Mouse (Mus musculus) bone marrow, adult 2 months (tissue): Measurements from ENCODE around the gene Bcl7c. TPM values are rescaled to one million over a fixed set of nuclear protein-coding genes. Genes with fewer than 3 reads are reported as not detected.
"Not testable (repeated sequence)": the region's sequence is repeated elsewhere in the genome, so short reads cannot be mapped to it uniquely, and the experiment has no call there.

ENCODE experiments used
- H3K27ac ChIP-seq: fragments of 200-500 bp; 2 replicates; pipeline ENCODE4 v1.5.1; 2012; ENCODE audit warnings: low read depth, mild to moderate bottlenecking, control low read depth, inconsistent platforms, low read length; ENCODE audit not compliant: control insufficient read depth, poor library complexity, insufficient read depth
- H3K4me1 ChIP-seq: fragments of 200-500 bp; 2 replicates; pipeline ENCODE4 v1.6.1; 2011; ENCODE audit warnings: low read length; ENCODE audit not compliant: control insufficient read depth, insufficient read depth
- H3K4me3 ChIP-seq: fragments of 200-500 bp; replicated peaks from 2 replicates; pipeline ENCODE3; 2011; ENCODE audit warnings: mild to moderate bottlenecking, low read depth, low read length, control low read depth; ENCODE audit not compliant: control insufficient read depth
- CTCF ChIP-seq: fragments of 200-500 bp; IDR thresholded peaks from 2 replicates; pipeline ENCODE4 v1.5.1; 2011; ENCODE audit warnings: low read length, control low read depth; ENCODE audit not compliant: control insufficient read depth, insufficient read depth
- POLR2A ChIP-seq: fragments of 200-500 bp; IDR thresholded peaks from 2 replicates; pipeline ENCODE4 v1.6.1; 2011; ENCODE audit warnings: low read depth, mild to moderate bottlenecking, control low read depth, low read length, borderline replicate concordance; ENCODE audit not compliant: control insufficient read depth
- WGBS: fragments of 180-500 bp; shearing (Covaris S2); methylation state at CpG from one replicate; pipeline ENCODE4 v1.1.7; 2018; 5-methylcytosine and 5-hydroxymethylcytosine counted together
- polyA plus RNA-seq: library from polyadenylated mRNA; stranded (reverse); fragments of >200 nt; gene quantifications from 2 replicates; pipeline ENCODE4 v1.2.4, GENCODE M21; 2011; ENCODE audit warnings: low replicate concordance; ENCODE audit not compliant: missing spikeins, insufficient read depth, insufficient read length

Gene Bcl7c
- polyA plus RNA-seq, 1 experiment: 65.5 TPM

- TF ChIP-seq POLR2A (no peak), CTCF (no peak)
- 73% methylated on average over 10 of the region's 10 CpGs for WGBS
- Histone ChIP-seq H3K4me3 (no peak overlapping the region), H3K4me1 (peaks cover 1% of the 10 kb centered on the region; the same call in 1 of the 2 replicates), H3K27ac (no peak overlapping the region)
Observed at GRCm38 (mm10) chr7:127654318-127654717, 54.4 kb downstream of the Bcl7c start.

- WGBS: 34% methylated on average over 18 of the region's 18 CpGs
- TF ChIP-seq POLR2A (no peak), CTCF (no peak)
Observed at GRCm38 (mm10) chr7:127652050-127652449, 56.7 kb downstream of the Bcl7c start.

GRCm38 (mm10) chr7:127651624-127652023 lies 57.1 kb downstream of the Bcl7c start:
- Histone ChIP-seq H3K27ac (no peak overlapping the region), H3K4me3 (no peak overlapping the region), H3K4me1 (peaks cover 1% of the 10 kb centered on the region; the same call in 1 of the 2 replicates)
- WGBS: 77% methylated on average over 3 of the region's 3 CpGs
- TF ChIP-seq CTCF (no peak), POLR2A (no peak)

More at GRCm38 (mm10) chr7:127652050-127652449, 56.7 kb downstream of the Bcl7c start:
- Histone ChIP-seq H3K4me3 (no peak overlapping the region), H3K27ac (no peak overlapping the region), H3K4me1 (peaks cover 1% of the 10 kb centered on the region; the same call in 1 of the 2 replicates)

- H3K4me1 ChIP-seq: no peaks in the 10 kb centered on the region
- TF ChIP-seq CTCF (no peak), POLR2A (no peak)
- H3K27ac ChIP-seq: no peak overlapping the region
- no peak overlapping the region for H3K4me3 ChIP-seq
- 80% methylated on average over 6 of the region's 6 CpGs for WGBS
Observed at GRCm38 (mm10) chr7:127649206-127649605, 59.5 kb downstream of the Bcl7c start.

- WGBS: 64% methylated on average over 4 of the region's 4 CpGs
- no peak overlapping the region for H3K4me3 ChIP-seq
- H3K4me1 ChIP-seq: no peaks in the 10 kb centered on the region
- H3K27ac ChIP-seq: no peak overlapping the region
- TF ChIP-seq POLR2A: no peak
- no peak for TF ChIP-seq CTCF
Observed at GRCm38 (mm10) chr7:127648516-127649201, 60.1 kb downstream of the Bcl7c start.

- H3K4me3 ChIP-seq, H3K27ac ChIP-seq, H3K4me1 ChIP-seq: not testable (repeated sequence)
- WGBS: 90% methylated on average over 7 of the region's 7 CpGs
Observed at GRCm38 (mm10) chr7:127647576-127647975, 61.2 kb downstream of the Bcl7c start.

- TF ChIP-seq POLR2A (no peak), CTCF (no peak)
- no peak overlapping the region for H3K4me3 ChIP-seq
- no peak overlapping the region for H3K27ac ChIP-seq
- H3K4me1 ChIP-seq: no peaks in the 10 kb centered on the region
- WGBS: 65% methylated on average over 4 of the region's 4 CpGs
Observed at GRCm38 (mm10) chr7:127646363-127646762, 62.4 kb downstream of the Bcl7c start.

- TF ChIP-seq POLR2A (no peak), CTCF (no peak)
- WGBS: 77% methylated on average over 4 of the region's 4 CpGs
- no peaks in the 10 kb centered on the region for H3K4me1 ChIP-seq
- H3K27ac ChIP-seq: no peak overlapping the region
- no peak overlapping the region for H3K4me3 ChIP-seq
Observed at GRCm38 (mm10) chr7:127642254-127642653, 66.5 kb downstream of the Bcl7c start.

- no peaks in the 10 kb centered on the region for H3K4me1 ChIP-seq
- no peak overlapping the region for H3K27ac ChIP-seq
- TF ChIP-seq POLR2A: no peak
- no peak for TF ChIP-seq CTCF
- no peak overlapping the region for H3K4me3 ChIP-seq
- 47% methylated on average over 4 of the region's 4 CpGs for WGBS
Observed at GRCm38 (mm10) chr7:127641260-127641659, 67.5 kb downstream of the Bcl7c start.
